Mouse (Mus musculus) embryonic facial prominence, embryonic 15.5 days (tissue): ENCODE data around the gene C130032M10Rik. TPM values are rescaled to one million over a fixed set of nuclear protein-coding genes. Genes with fewer than 3 reads are reported as not detected.

Source experiments
- ATAC-seq: fragments of 200-750 bp; cut with Nextera tagmentation; 2 replicates; pipeline ENCODE4 v1.8.0; 2017; ENCODE audit warnings: low read depth, moderate TSS enrichment; ENCODE audit not compliant: insufficient number of reproducible peaks, low FRiP score, low TSS enrichment
- H3K27ac ChIP-seq: fragments of 300-500 bp; sonication (generic); replicated peaks from 2 replicates; pipeline ENCODE4 v1.5.1; 2015; ENCODE audit warnings: mild to moderate bottlenecking, inconsistent platforms
- H3K27me3 ChIP-seq: fragments of 300-500 bp; sonication (generic); 2 replicates; pipeline ENCODE4 v1.6.1; 2015; ENCODE audit warnings: inconsistent platforms
- H3K36me3 ChIP-seq: fragments of 300-500 bp; sonication (generic); 2 replicates; pipeline ENCODE4 v1.6.1; 2015; ENCODE audit warnings: mild to moderate bottlenecking, inconsistent platforms
- H3K4me1 ChIP-seq: fragments of 300-500 bp; sonication (generic); 2 replicates; pipeline ENCODE4 v1.6.1; 2015; ENCODE audit warnings: inconsistent platforms
- H3K4me2 ChIP-seq: fragments of 300-500 bp; sonication (generic); replicated peaks from 2 replicates; pipeline ENCODE4 v1.6.1; 2015; ENCODE audit warnings: mild to moderate bottlenecking, inconsistent platforms
- H3K4me3 ChIP-seq: fragments of 300-500 bp; sonication (generic); replicated peaks from 2 replicates; pipeline ENCODE4 v1.5.1; 2015; ENCODE audit warnings: mild to moderate bottlenecking, inconsistent platforms
- H3K9ac ChIP-seq: fragments of 300-500 bp; sonication (generic); 2 replicates; pipeline ENCODE4 v1.6.1; 2015; ENCODE audit warnings: inconsistent platforms
- H3K9me3 ChIP-seq: fragments of 300-500 bp; sonication (generic); replicated peaks from 2 replicates; pipeline ENCODE4 v1.6.1; 2016; ENCODE audit warnings: inconsistent platforms
- WGBS: fragments of 180-500 bp; shearing (Covaris S2); methylation state at CpG from one replicate; pipeline ENCODE4 v1.1.7; 2015; 5-methylcytosine and 5-hydroxymethylcytosine counted together
- polyA plus RNA-seq: library from polyadenylated mRNA; unstranded; fragments of >200 nt; fragmentation: Nextera tagmentation; extraction: Ambion mirVana; gene quantifications from 2 replicates; pipeline ENCODE4 v1.2.1, GENCODE M21; 2015

The C130032M10Rik gene
- polyA plus RNA-seq, 1 experiment from 2014 or later: 3.9 TPM

GRCm38 (mm10) chr9:114549117-114549516, 33.6 kb downstream of the C130032M10Rik start:
- 58% methylated on average over 5 of the region's 5 CpGs for WGBS
- no peaks in the 10 kb centered on the region for H3K36me3 ChIP-seq
- no peak for ATAC-seq
- H3K4me1 ChIP-seq: peaks cover 12% of the 10 kb centered on the region; the same call in 1 of the 2 replicates
- no peak overlapping the region for H3K4me3 ChIP-seq
- no peaks in the 10 kb centered on the region for H3K27me3 ChIP-seq
- no peak overlapping the region for H3K27ac ChIP-seq
- H3K9me3 ChIP-seq: no peaks in the 10 kb centered on the region
- H3K4me2 ChIP-seq: no peak overlapping the region
- H3K9ac ChIP-seq: no peak overlapping the region

DNA sequence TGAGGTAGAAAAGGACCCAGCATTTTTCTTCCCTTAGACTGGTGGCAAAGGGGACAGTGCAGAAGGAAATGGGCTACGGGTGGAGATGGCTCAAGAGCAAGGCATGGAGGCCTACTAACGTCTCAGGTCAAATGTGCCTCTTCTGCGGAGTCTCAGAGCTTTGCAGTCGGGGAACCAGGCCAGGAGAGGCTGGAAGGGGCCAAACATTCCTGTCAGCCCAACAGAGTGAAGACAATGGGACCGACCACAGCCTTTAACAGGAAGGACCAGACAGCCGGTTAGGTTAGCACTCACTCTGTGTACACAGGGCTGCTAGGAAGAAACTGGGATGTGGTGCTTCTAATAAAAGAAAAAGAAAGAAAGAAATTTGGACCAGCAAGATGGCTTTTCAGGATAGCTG, 34.5 kb downstream of the C130032M10Rik start:
- Histone ChIP-seq H3K9me3 (no peaks in the 10 kb centered on the region), H3K4me3 (no peak overlapping the region), H3K27me3 (no peaks in the 10 kb centered on the region), H3K27ac (no peak overlapping the region), H3K4me2 (no peak overlapping the region), H3K36me3 (no peaks in the 10 kb centered on the region), H3K4me1 (peaks cover 9% of the 10 kb centered on the region; the same call in 1 of the 2 replicates), H3K9ac (no peak overlapping the region)
- no peak for ATAC-seq
- WGBS: 37% methylated on average over 6 of the region's 6 CpGs

DNA sequence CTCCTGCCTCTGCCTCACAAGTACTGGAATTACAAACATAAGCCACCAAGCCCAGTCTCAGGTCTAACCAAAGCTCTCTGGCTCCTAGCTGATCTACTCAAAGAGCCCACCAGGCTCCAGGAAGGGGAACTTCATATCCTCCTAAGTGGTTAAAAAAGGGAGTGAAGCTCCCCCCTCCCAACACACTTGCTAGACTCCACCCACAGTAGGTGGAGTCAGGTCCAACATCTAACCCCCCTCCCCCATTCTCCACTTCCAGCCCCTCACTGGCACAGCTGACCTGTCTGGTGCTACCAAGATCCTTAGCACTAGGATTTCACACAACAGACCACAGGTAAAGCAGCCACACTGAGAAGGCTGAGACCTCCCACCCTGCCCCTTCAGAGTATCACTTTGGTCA, 38.3 kb downstream of the C130032M10Rik start:
- no peaks in the 10 kb centered on the region for H3K9me3 ChIP-seq
- ATAC-seq: no peak
- no peak overlapping the region for H3K4me3 ChIP-seq
- 0 out of 2 replicates have a peak, but pooled peaks cover 7% of the 10 kb centered on the region for H3K4me1 ChIP-seq
- no peaks in the 10 kb centered on the region for H3K36me3 ChIP-seq
- H3K4me2 ChIP-seq: no peak overlapping the region
- no peak overlapping the region for H3K9ac ChIP-seq
- peaks cover 6% of the 10 kb centered on the region; the same call in 1 of the 2 replicates for H3K27me3 ChIP-seq
- H3K27ac ChIP-seq: no peak overlapping the region

- Histone ChIP-seq H3K36me3 (no peaks in the 10 kb centered on the region), H3K4me2 (no peak overlapping the region), H3K9ac (no peak overlapping the region), H3K4me3 (no peak overlapping the region), H3K9me3 (no peaks in the 10 kb centered on the region), H3K4me1 (0 out of 2 replicates have a peak, but pooled peaks cover 7% of the 10 kb centered on the region), H3K27me3 (peaks cover 12% of the 10 kb centered on the region; the same call in 1 of the 2 replicates), H3K27ac (no peak overlapping the region)
- WGBS: 59% methylated on average over 5 of the region's 5 CpGs
- ATAC-seq: peak; percentile 61
These were observed 39.0 kb downstream of the C130032M10Rik start for GRCm38 (mm10) chr9:114554355-114554979.

DNA sequence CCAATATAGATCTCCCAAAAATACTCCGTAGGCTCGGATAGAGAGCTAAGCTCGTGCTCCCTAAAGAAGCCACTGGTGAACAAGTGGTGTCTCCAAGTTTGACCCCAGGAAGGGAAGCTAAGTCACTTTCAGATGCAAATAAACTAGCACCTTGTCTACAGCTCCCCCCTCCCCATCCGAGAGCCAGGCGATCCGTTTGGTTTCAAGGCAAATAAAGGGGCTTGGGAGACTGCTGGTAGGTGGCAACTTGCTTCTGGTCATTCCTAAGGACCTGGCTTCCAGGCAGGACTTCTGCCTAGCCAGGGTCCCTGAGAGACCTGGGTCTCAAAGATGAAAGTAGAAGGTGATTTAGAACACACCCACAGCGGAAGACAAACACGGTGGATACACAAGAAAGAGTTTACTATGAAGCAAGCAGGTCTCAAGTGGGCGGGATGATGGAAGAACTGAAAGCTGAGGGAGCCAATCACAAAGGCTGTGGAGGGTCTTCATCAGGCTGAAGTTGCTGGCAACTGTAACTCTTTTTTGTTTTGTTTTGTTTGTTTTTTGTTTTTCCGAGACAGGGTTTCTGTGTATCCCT, 40.9 kb downstream of the C130032M10Rik start:
- no peak overlapping the region for H3K4me3 ChIP-seq
- no peaks in the 10 kb centered on the region for H3K36me3 ChIP-seq
- H3K27ac ChIP-seq: no peak overlapping the region
- no peak overlapping the region for H3K9ac ChIP-seq
- ATAC-seq: no peak
- H3K9me3 ChIP-seq: no peaks in the 10 kb centered on the region
- peaks cover 31% of the 10 kb centered on the region for H3K27me3 ChIP-seq
- no peak overlapping the region for H3K4me2 ChIP-seq
- 59% methylated on average over 10 of the region's 10 CpGs for WGBS
- H3K4me1 ChIP-seq: peaks cover 13% of the 10 kb centered on the region

GRCm38 (mm10) chr9:114557086-114557485, 41.6 kb downstream of the C130032M10Rik start:
- H3K27ac ChIP-seq: no peak overlapping the region
- H3K4me2 ChIP-seq: no peak overlapping the region
- H3K36me3 ChIP-seq: no peaks in the 10 kb centered on the region
- H3K27me3 ChIP-seq: peaks cover 38% of the 10 kb centered on the region
- H3K4me1 ChIP-seq: peaks cover 20% of the 10 kb centered on the region
- WGBS: 28% methylated on average over 7 of the region's 7 CpGs
- no peak for ATAC-seq
- H3K9ac ChIP-seq: no peak overlapping the region
- no peak overlapping the region for H3K4me3 ChIP-seq
- no peaks in the 10 kb centered on the region for H3K9me3 ChIP-seq

- no peak overlapping the region for H3K27ac ChIP-seq
- no peaks in the 10 kb centered on the region for H3K36me3 ChIP-seq
- H3K4me2 ChIP-seq: no peak overlapping the region
- peaks cover 66% of the 10 kb centered on the region for H3K27me3 ChIP-seq
- WGBS: 20% methylated on average over 7 of the region's 7 CpGs
- H3K9me3 ChIP-seq: no peaks in the 10 kb centered on the region
- H3K4me1 ChIP-seq: peaks cover 40% of the 10 kb centered on the region
- H3K9ac ChIP-seq: no peak overlapping the region
- H3K4me3 ChIP-seq: no peak overlapping the region
- ATAC-seq: no peak
These were observed 44.6 kb downstream of the C130032M10Rik start for GRCm38 (mm10) chr9:114560141-114560540.

GRCm38 (mm10) chr9:114560771-114561670, 45.5 kb downstream of the C130032M10Rik start:
- Histone ChIP-seq H3K4me1 (peaks cover 40% of the 10 kb centered on the region), H3K4me2 (peak overlapping the region; percentile 15), H3K27ac (no peak overlapping the region), H3K4me3 (peak overlapping the region; percentile 10), H3K9me3 (no peaks in the 10 kb centered on the region), H3K27me3 (peaks cover 66% of the 10 kb centered on the region), H3K36me3 (no peaks in the 10 kb centered on the region), H3K9ac (no peak overlapping the region)
- ATAC-seq: no peak
- 5% methylated on average over 36 of the region's 36 CpGs for WGBS

- no peak for ATAC-seq
- H3K4me2 ChIP-seq: peak overlapping the region; percentile 15
- H3K27ac ChIP-seq: no peak overlapping the region
- H3K4me3 ChIP-seq: peak overlapping the region; percentile 10
- H3K27me3 ChIP-seq: peaks cover 66% of the 10 kb centered on the region
- no peaks in the 10 kb centered on the region for H3K9me3 ChIP-seq
- H3K9ac ChIP-seq: no peak overlapping the region
- WGBS: 3% methylated on average over 12 of the region's 12 CpGs
- H3K4me1 ChIP-seq: peaks cover 40% of the 10 kb centered on the region
- H3K36me3 ChIP-seq: no peaks in the 10 kb centered on the region
These were observed 46.1 kb downstream of the C130032M10Rik start for GRCm38 (mm10) chr9:114561671-114561971.

DNA sequence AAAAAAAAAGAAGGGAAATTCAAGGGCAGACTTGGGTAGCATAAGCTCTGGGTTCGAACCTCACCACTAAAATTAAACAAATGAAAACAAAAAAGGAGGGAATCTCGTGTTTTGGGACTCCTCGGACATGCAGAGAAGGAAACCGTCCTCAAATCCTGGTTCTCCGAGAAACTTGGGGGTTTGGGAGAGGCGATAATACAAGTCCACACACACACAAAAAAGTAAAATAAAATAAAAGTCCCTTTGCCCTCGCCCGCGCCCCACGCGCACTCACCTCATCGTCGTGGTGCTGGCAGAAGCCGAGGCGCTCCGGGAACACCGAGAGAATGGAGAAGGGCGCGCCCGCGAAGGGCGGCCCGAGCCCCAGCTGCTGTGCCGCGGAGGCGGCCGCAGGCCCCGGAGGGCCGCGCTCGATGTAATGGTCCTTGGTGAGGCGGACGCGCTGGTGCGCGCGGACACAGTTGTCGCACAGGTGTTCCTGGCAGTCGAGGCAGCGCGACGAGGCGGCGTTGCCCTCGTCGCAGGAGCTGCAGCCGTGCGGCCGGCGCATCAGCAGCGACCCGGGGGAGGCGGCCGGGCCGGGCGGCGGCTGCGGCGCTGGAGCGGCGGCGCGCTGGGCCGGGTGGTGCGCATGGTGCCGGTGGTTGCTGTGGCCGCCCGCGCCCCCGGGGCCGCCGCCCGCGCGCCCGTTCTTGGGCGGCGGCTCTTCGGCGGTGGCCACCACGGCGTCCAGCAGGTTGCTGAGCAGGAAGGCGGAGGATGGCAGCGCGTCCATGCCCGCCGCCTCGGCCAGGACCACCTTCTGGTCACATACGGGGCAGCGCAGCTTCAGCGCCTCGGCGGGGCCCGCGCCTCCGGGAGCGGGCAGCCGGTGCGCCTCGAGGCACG, 46.8 kb downstream of the C130032M10Rik start:
- Histone ChIP-seq H3K4me3 (peak overlapping the region; percentile 52), H3K9ac (no peak overlapping the region), H3K36me3 (no peaks in the 10 kb centered on the region), H3K9me3 (no peaks in the 10 kb centered on the region), H3K4me2 (peak overlapping the region; percentile 91), H3K27me3 (peaks cover 66% of the 10 kb centered on the region), H3K4me1 (peaks cover 40% of the 10 kb centered on the region), H3K27ac (no peak overlapping the region)
- WGBS: under 1% methylated on average over 99 of the region's 101 CpGs
- peak; percentile 44 for ATAC-seq
